9 mouse cellular contexts compared by ENCODE assay signal in genomic region chr3:31022895-31023436, GRCm38 (mm10). TPM values are rescaled to one million over a fixed set of nuclear protein-coding genes. Genes with fewer than 3 reads are reported as not detected.
DNase-seq lines count a peak whose midpoint lies in the region; ATAC-seq lines count a peak whose summit lies in the region.
"Had no signal": no experiment of that assay in that cellular context is flagged by ENCODE, and none has a peak within 500 bp of the region (broad histone marks: within the 10 kb centered on the region; RNA-seq: fewer than 3 reads in every experiment).

No protein-coding gene starts in this region.

- H3K27ac ChIP-seq in neural tube, embryonic 15.5 days (replicated peaks): no peak overlapping the region
- H3K27ac ChIP-seq in heart, embryonic 14.5 days (replicated peaks in 1 of 2; ENCODE audit: control insufficient read depth in 1 of 2, insufficient read depth in 1 of 2, low read depth in 2 of 2, low read length in 2 of 2): peak overlapping the region; percentile 23 to 78
- H3K27ac ChIP-seq: liver, embryonic 15.5 days had no signal

- peaks cover 7% of the 10 kb centered on the region; the same call in 1 of the 2 replicates for H3K4me1 ChIP-seq in neural tube, embryonic 15.5 days
- peaks cover 7 to 22% of the 10 kb centered on the region in 2 experiments for H3K4me1 ChIP-seq in heart, embryonic 14.5 days (ENCODE audit: control insufficient read depth in 2 of 2, insufficient read depth in 2 of 2, low read length in 2 of 2)
- H3K4me1 ChIP-seq: liver, embryonic 15.5 days had no signal

- H3K4me2 ChIP-seq in neural tube, embryonic 15.5 days: no peak overlapping the region
- peak overlapping the region; percentile 49 for H3K4me2 ChIP-seq in heart, embryonic 14.5 days (ENCODE audit: low read length)
- H3K4me2 ChIP-seq: liver, embryonic 15.5 days had no signal

- no peak overlapping the region for H3K9ac ChIP-seq in neural tube, embryonic 15.5 days (replicated peaks)
- peak overlapping the region; percentile 40; the same call in 1 of the 2 replicates for H3K9ac ChIP-seq in heart, embryonic 14.5 days (ENCODE audit: low read length)
- H3K9ac ChIP-seq: liver, embryonic 15.5 days had no signal

- 24% methylated on average over 7 of the region's 7 CpGs for WGBS in neural tube, embryonic 15.5 days
- WGBS in heart, embryonic 14.5 days: 8% methylated on average over 7 of the region's 7 CpGs

- no peaks in the 10 kb centered on the region for H3K9me3 ChIP-seq in neural tube, embryonic 15.5 days (replicated peaks)
- no peaks in the 10 kb centered on the region for H3K9me3 ChIP-seq in heart, embryonic 14.5 days (ENCODE audit: control insufficient read depth, low read length)
- H3K9me3 ChIP-seq: liver, embryonic 15.5 days had no signal

- DNase-seq in neural tube, embryonic 10.5 days (ENCODE audit: extremely low spot score, low spot score): peak; percentile 44
- peak; percentile 58 to 74 for DNase-seq in kidney, postnatal 4 days
- DNase-seq in yolk sac, embryonic 10.5 days (ENCODE audit: low spot score): peak; percentile 61
- DNase-seq in layer of hippocampus, postnatal 25 days (ENCODE audit: extremely low spot score in 1 of 2, low spot score in 1 of 2): no peak
- no peak for DNase-seq in liver
- no peak for DNase-seq in cerebellum, postnatal 25 days

- no peaks in the 10 kb centered on the region for H3K27me3 ChIP-seq in neural tube, embryonic 15.5 days (replicated peaks)
- no peaks in the 10 kb centered on the region for H3K27me3 ChIP-seq in heart, embryonic 14.5 days (ENCODE audit: control insufficient read depth, insufficient read depth, low read length)
- H3K27me3 ChIP-seq: liver, embryonic 15.5 days had no signal

- H3K36me3 ChIP-seq in neural tube, embryonic 15.5 days: peaks cover 5% of the 10 kb centered on the region; the same call in 1 of the 2 replicates
- H3K36me3 ChIP-seq in heart, embryonic 14.5 days (ENCODE audit: control insufficient read depth, insufficient read depth, low read length): peaks cover 8% of the 10 kb centered on the region

- no peak overlapping the region for H3K4me3 ChIP-seq in neural tube, embryonic 15.5 days (replicated peaks)
- 0 out of 4 replicates have a peak overlapping the region, but pooled peaks of 1 of the 2 experiments have one; percentile 8 for H3K4me3 ChIP-seq in heart, embryonic 14.5 days (ENCODE audit: control insufficient read depth in 1 of 2, insufficient read depth in 1 of 2, low read depth in 1 of 2, low read length in 2 of 2)
- H3K4me3 ChIP-seq: liver, embryonic 15.5 days had no signal

- ATAC-seq in neural tube, embryonic 15.5 days (ENCODE audit: low FRiP score): no peak
- peak; percentile 77 for ATAC-seq in heart, embryonic 14.5 days (ENCODE audit: insufficient number of reproducible peaks, insufficient read depth, low FRiP score, low read depth)

RNA-seq across cellular contexts. Expression of gene Prkci, which starts 27.4 kb away (rescaled TPM):
- polyA plus RNA-seq in neural tube, embryonic 15.5 days (2015; fragmentation: Nextera tagmentation; extraction: Ambion mirVana): 25.1 and 29.4 TPM in 2 replicates
- 18.4 and 21.1 TPM in 2 replicates for polyA plus RNA-seq in heart, embryonic 14.5 days (2014; fragmentation: Nextera tagmentation; extraction: Ambion mirVana)
- total RNA-seq in layer of hippocampus, postnatal 25 days (2021): 10 to 100 TPM; 56.8 to 63.4 TPM

RNA-seq across cellular contexts. Expression of gene Phc3, which starts 53.8 kb away (rescaled TPM):
- 8.7 and 8.9 TPM in 2 replicates for polyA plus RNA-seq in neural tube, embryonic 15.5 days (2015; fragmentation: Nextera tagmentation; extraction: Ambion mirVana)
- 6.6 and 7.2 TPM in 2 replicates for polyA plus RNA-seq in heart, embryonic 14.5 days (2014; fragmentation: Nextera tagmentation; extraction: Ambion mirVana)
- 10 to 100 TPM; 31.2 to 42.4 TPM for total RNA-seq in layer of hippocampus, postnatal 25 days (2021)

Comparison
In these comparisons a context has a peak if more than half of its experiments do, and no peak if none do; other contexts are left out.
1. DNase-seq: peak in neural tube, embryonic 10.5 days (single experiment), kidney, postnatal 4 days (2 of 2) and yolk sac, embryonic 10.5 days (single experiment); none in layer of hippocampus, postnatal 25 days (0 of 2), liver (single experiment) and cerebellum, postnatal 25 days (0 of 2).